Mouse (Mus musculus) midbrain, embryonic 11.5 days (tissue): ENCODE results near the gene Kcna3. TPM values are rescaled to one million over a fixed set of nuclear protein-coding genes. Genes with fewer than 3 reads are reported as not detected.
A peak's percentile ranks its signal among the peaks of the same experiment; 100 is the strongest.

Experiments
- ATAC-seq: fragments of 200-750 bp; cut with Nextera tagmentation; 2 replicates; pipeline ENCODE4 v1.8.0; 2017; ENCODE audit warnings: moderate TSS enrichment, moderate library complexity; ENCODE audit not compliant: low FRiP score
- DNase-seq: peaks from one replicate; pipeline ENCODE4 v3.0.0; 2015; ENCODE audit warnings: low spot score; ENCODE audit errors: missing footprints
- H3K27ac ChIP-seq: fragments of 300-500 bp; sonication (generic); 2 replicates; pipeline ENCODE4 v1.5.1; 2014; ENCODE audit warnings: low read depth, low read length
- H3K27me3 ChIP-seq: fragments of 300-500 bp; sonication (generic); 2 replicates; pipeline ENCODE4 v1.6.1; 2014; ENCODE audit warnings: mild to moderate bottlenecking, low read length, moderate library complexity, mixed read lengths; ENCODE audit not compliant: control insufficient read depth, insufficient read depth
- H3K36me3 ChIP-seq: fragments of 300-500 bp; sonication (generic); 2 replicates; pipeline ENCODE4 v1.6.1; 2014; ENCODE audit warnings: mild to moderate bottlenecking, low read length, moderate library complexity, mixed read lengths; ENCODE audit not compliant: control insufficient read depth, insufficient read depth
- H3K4me1 ChIP-seq: fragments of 300-500 bp; sonication (generic); 2 replicates; pipeline ENCODE4 v1.6.1; 2014; ENCODE audit warnings: low read length; ENCODE audit not compliant: control insufficient read depth, insufficient read depth
- H3K4me2 ChIP-seq: fragments of 300-500 bp; sonication (generic); 2 replicates; pipeline ENCODE4 v1.6.1; 2014; ENCODE audit warnings: mild to moderate bottlenecking, moderate library complexity
- H3K4me3 ChIP-seq: fragments of 300-500 bp; sonication (generic); 2 replicates; pipeline ENCODE4 v1.5.1; 2014; ENCODE audit warnings: low read depth, low read length
- H3K9ac ChIP-seq: fragments of 300-500 bp; sonication (generic); 2 replicates; pipeline ENCODE4 v1.6.1; 2014; ENCODE audit warnings: low read length
- H3K9me3 ChIP-seq: fragments of 300-500 bp; sonication (generic); 2 replicates; pipeline ENCODE4 v1.6.1; 2016; ENCODE audit warnings: low read length; ENCODE audit not compliant: control insufficient read depth
- whole genome bisulfite sequencing: fragments of 180-500 bp; shearing (Covaris S2); extraction: QIAGEN DNeasy Blood & Tissue Kit; methylation state at CpG from one replicate; pipeline ENCODE4 v1.1.7; 2014; 5-methylcytosine and 5-hydroxymethylcytosine counted together
- polyA plus RNA-seq: library from polyadenylated mRNA; unstranded; fragments of >200 nt; fragmentation: Nextera tagmentation; extraction: Ambion mirVana; gene quantifications from 2 replicates; pipeline ENCODE4 v1.2.1, GENCODE M21; 2014

Gene Kcna3
- 4.1 and 4.6 TPM in 2 replicates for polyA plus RNA-seq

DNA sequence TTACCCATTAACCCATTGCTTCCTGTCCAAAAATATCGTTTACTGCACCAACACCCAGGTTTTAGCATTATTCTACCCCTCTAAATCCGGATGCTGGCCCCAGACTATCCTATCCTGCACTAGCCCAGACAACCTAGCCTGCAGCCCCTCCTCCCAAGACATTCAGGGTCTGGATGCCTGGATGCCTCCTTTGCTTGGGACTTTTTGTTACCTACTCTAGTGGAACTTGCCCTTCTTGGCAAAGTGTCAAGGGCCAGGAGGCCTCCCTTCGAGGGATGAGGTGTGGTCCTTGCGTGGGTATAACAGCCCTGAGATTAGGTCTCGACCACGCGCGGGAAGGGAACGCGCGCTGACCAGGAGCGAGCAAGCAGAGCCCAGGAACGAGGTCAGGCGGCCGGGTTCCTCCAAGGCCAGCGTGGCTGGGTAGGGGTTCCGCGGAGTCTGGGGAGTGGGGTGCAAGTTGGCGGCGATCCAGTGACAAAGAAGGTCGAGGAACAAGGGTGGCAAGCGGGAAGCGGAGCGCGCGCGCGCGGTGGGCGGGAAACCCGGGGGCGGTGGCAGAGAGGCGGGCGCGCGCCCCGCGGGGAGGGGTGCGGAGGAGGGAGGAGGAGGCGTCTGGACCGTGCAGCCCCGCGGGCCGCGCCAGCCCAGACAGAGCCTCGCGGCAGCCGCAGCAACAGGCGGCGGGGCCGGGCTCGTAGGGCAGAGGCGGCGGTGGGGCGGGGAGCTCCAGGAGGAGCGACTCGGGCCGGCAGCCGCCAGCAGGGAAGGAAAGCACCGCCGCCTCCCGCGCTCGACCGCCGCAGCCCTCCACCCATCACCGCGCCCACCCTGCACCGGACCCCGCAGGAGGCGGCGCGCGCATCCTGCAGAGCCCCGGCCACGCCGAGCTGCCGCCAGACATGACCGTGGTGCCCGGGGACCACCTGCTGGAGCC lies at the start of gene Kcna3:
Kcna3 (plus strand) TSS at position 649 of the 937 bp plus-strand sequence.
- H3K9ac ChIP-seq: peak within 1 kb of the TSS; percentile 89
- peak within 1 kb of the TSS; percentile 67 for H3K27ac ChIP-seq
- peaks cover 28% of the 10 kb centered on the region for H3K4me1 ChIP-seq
- no peaks in the 10 kb centered on the region for H3K9me3 ChIP-seq
- H3K4me3 ChIP-seq: peak within 1 kb of the TSS; percentile 65
- H3K27me3 ChIP-seq: no peaks in the 10 kb centered on the region
- peak; percentile 94 for ATAC-seq
- no peaks in the 10 kb centered on the region for H3K36me3 ChIP-seq
- peak within 1 kb of the TSS; percentile 87 for H3K4me2 ChIP-seq
- under 1% methylated on average over 52 of the region's 80 CpGs for WGBS
- DNase-seq: peak; percentile 99

GRCm38 (mm10) chr3:106991334-106991733 lies 44.6 kb upstream of the Kcna3 start:
- DNase-seq (no peak), ATAC-seq (no peak)
- H3K9me3 ChIP-seq: no peaks in the 10 kb centered on the region
- H3K36me3 ChIP-seq: no peaks in the 10 kb centered on the region
- no peaks in the 10 kb centered on the region for H3K4me1 ChIP-seq
- H3K4me3 ChIP-seq: no peak overlapping the region
- no peak overlapping the region for H3K27ac ChIP-seq
- H3K27me3 ChIP-seq: no peaks in the 10 kb centered on the region
- 100% methylated on average over 1 of the region's 1 CpGs for WGBS
- no peak overlapping the region for H3K9ac ChIP-seq
- no peak overlapping the region for H3K4me2 ChIP-seq

DNA sequence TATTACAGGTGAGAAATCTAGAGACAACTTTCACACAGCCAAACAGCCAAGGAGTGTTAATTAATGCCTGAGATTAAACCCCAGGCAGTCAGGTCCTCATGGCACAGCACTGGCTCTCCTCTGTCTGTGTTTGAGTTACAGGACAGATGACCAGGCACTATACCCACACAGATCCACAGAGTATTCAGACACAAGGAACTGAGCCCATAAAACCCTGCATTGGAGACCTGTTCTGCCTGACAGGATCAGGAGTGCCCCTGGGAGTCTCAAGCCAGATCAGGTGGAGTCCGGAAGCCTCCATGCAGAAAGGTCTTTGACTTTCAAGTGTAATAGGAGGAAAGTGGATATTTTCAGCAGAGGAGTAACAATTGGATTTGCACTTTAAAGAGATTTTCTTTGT lies 40.6 kb upstream of the Kcna3 start:
- 38% methylated on average over 1 of the region's 1 CpGs for whole genome bisulfite sequencing
- H3K9me3 ChIP-seq: no peaks in the 10 kb centered on the region
- no peak for DNase-seq
- no peak overlapping the region for H3K9ac ChIP-seq
- no peaks in the 10 kb centered on the region for H3K4me1 ChIP-seq
- no peak overlapping the region for H3K27ac ChIP-seq
- ATAC-seq: no peak
- H3K36me3 ChIP-seq: no peaks in the 10 kb centered on the region
- no peak overlapping the region for H3K4me2 ChIP-seq
- H3K4me3 ChIP-seq: no peak overlapping the region
- no peaks in the 10 kb centered on the region for H3K27me3 ChIP-seq

GRCm38 (mm10) chr3:106996186-106996585 lies 39.8 kb upstream of the Kcna3 start:
- 69% methylated on average over 2 of the region's 2 CpGs for WGBS
- Histone ChIP-seq H3K36me3 (no peaks in the 10 kb centered on the region), H3K27me3 (no peaks in the 10 kb centered on the region), H3K4me2 (no peak overlapping the region), H3K9me3 (no peaks in the 10 kb centered on the region), H3K4me3 (no peak overlapping the region), H3K9ac (no peak overlapping the region), H3K27ac (no peak overlapping the region), H3K4me1 (no peaks in the 10 kb centered on the region)
- no peak for DNase-seq
- ATAC-seq: no peak

DNA sequence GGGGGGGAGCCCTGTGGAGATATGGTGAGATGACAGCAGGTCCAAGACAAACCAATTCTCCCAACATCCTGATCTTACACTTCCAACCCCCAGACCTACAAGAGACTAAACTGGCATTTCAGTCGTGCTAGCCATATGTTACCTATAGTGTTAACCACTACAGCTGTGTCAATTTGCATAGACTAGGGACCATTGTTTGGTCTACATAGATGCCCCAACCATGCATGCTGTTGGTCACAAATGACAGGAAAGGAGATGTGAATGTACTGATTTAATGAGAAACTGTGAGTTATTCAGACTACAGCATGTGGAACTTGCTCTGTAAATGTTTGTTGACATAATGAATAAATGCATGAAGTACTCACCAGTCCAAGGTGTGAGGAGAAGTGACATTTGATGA lies 37.6 kb upstream of the Kcna3 start:
- 73% methylated on average over 1 of the region's 1 CpGs for WGBS
- Histone ChIP-seq H3K9ac (no peak overlapping the region), H3K9me3 (no peaks in the 10 kb centered on the region), H3K4me3 (no peak overlapping the region), H3K36me3 (no peaks in the 10 kb centered on the region), H3K4me1 (no peaks in the 10 kb centered on the region), H3K27me3 (no peaks in the 10 kb centered on the region), H3K4me2 (no peak overlapping the region), H3K27ac (no peak overlapping the region)
- DNase-seq (no peak), ATAC-seq (no peak)

- Histone ChIP-seq H3K4me3 (no peak overlapping the region), H3K27me3 (no peaks in the 10 kb centered on the region), H3K36me3 (no peaks in the 10 kb centered on the region), H3K27ac (no peak overlapping the region), H3K9ac (no peak overlapping the region), H3K9me3 (no peaks in the 10 kb centered on the region), H3K4me1 (no peaks in the 10 kb centered on the region), H3K4me2 (no peak overlapping the region)
- ATAC-seq (no peak), DNase-seq (no peak)
- 76% methylated on average over 2 of the region's 2 CpGs for WGBS
These were observed 35.8 kb upstream of the Kcna3 start for GRCm38 (mm10) chr3:107000165-107000564.

DNA sequence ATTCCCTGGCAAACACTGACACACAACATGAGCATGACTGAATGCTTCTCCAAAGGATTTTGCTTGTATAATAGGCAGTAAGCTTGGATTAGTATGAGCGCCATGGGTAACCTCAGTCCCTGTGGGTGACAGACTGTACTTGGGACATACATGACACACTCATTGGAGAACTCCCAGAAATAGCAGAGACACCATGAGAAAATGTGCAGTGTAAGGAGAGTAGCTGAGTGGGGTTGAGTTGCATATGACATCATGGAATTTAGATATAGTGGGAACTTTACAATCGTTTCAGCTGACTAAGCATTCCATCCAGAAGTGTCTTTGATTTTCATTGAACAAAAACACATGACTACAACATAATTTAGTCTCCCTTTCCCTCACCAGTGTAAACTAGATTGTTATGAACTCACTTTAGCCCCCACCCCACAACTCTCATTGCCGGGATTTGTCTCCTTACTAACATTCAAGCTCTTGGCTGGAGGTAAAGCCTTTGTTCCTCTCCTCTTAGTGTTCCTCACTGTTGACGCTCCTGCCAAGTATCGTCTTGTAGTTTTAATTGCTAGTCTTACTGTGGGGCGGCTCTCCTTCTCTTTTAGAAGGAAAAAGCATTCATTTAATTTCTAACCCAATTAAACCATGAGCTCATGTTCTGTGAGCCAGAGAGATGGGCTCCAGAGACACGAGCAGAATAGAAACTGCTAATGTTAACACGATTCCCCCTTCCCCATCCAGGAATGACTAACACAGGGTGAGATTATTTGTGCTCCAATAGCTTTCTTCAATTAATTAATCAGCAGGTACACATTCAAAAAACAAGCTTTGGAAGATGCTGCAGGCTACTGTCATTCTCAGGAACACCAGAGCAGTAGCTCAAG lies 33.5 kb upstream of the Kcna3 start:
- H3K36me3 ChIP-seq: no peaks in the 10 kb centered on the region
- H3K27ac ChIP-seq: no peak overlapping the region
- no peak overlapping the region for H3K4me2 ChIP-seq
- H3K4me3 ChIP-seq: no peak overlapping the region
- 83% methylated on average over 8 of the region's 8 CpGs for WGBS
- ATAC-seq (no peak), DNase-seq (no peak)
- H3K4me1 ChIP-seq: no peaks in the 10 kb centered on the region
- H3K27me3 ChIP-seq: no peaks in the 10 kb centered on the region
- no peaks in the 10 kb centered on the region for H3K9me3 ChIP-seq
- H3K9ac ChIP-seq: no peak overlapping the region

DNA sequence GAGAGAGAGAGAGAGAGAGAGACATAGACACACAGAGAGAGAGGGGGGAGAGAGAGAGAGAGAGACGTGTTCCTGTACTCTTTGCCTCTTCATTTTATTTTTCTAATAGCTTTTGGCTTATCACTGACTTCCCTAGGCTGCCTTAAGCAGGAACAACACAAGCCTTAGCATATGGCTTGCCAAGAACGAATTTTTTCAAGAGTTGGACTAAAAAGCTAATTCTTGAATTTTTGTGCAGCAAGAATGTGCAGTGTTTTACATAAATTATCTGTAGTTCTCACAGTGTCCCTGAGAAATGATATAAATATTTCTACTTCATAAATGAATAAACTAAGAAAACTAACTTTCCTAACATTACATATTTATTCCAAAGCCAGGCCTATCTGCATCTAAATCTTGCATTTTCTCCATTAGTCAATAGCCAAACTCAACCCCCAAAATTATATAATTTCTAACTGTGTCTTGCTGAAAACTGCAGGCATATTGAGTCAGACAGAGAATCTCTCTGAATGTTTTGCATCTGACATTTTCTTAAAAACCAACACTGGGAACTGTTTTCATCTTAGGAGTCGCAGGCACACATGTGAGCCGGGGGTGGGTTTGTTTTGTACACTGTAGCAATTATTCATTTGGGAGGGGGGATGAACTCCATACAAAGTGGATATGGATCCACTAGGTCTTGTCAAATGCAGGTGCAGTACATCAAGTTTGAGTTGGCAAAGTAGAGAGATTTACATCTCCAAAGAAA lies 26.5 kb upstream of the Kcna3 start:
- H3K27ac ChIP-seq: no peak overlapping the region
- H3K27me3 ChIP-seq: no peaks in the 10 kb centered on the region
- WGBS: 81% methylated on average over 4 of the region's 4 CpGs
- H3K9me3 ChIP-seq: no peaks in the 10 kb centered on the region
- ATAC-seq (no peak), DNase-seq (no peak)
- no peak overlapping the region for H3K4me2 ChIP-seq
- H3K4me3 ChIP-seq: no peak overlapping the region
- H3K9ac ChIP-seq: no peak overlapping the region
- no peaks in the 10 kb centered on the region for H3K36me3 ChIP-seq
- no peaks in the 10 kb centered on the region for H3K4me1 ChIP-seq
